Mouse (Mus musculus) gonadal fat pad, adult 2 months (tissue): ENCODE measurements at regions not wholly inside any gene's neighbourhood (a gene's known extent, or its start where the extent isn't known, plus 50 kb on each side); places are given as distances from the start of the nearest gene placed in this dataset.

Experiments used
- DNase-seq: peaks from one replicate; pipeline ENCODE4 v3.0.0-alpha.2; 2012; ENCODE audit warnings: low read depth

- DNase-seq: no peak
Observed at GRCm38 (mm10) chr6:51219691-51220090, 212.8 kb upstream of the Nfe2l3 start.

- peak; percentile 20 for DNase-seq
Observed at GRCm38 (mm10) chr6:51220778-51221177, 211.7 kb upstream of the Nfe2l3 start.

GRCm38 (mm10) chr6:51236077-51236740, 196.3 kb upstream of the Nfe2l3 start:
- DNase-seq: no peak

GRCm38 (mm10) chr6:51240039-51240438, 192.4 kb upstream of the Nfe2l3 start:
- no peak for DNase-seq

- DNase-seq: no peak
Observed at GRCm38 (mm10) chr6:51250233-51250632, 182.2 kb upstream of the Nfe2l3 start.

- no peak for DNase-seq
Observed at GRCm38 (mm10) chr6:51251432-51251831, 181.0 kb upstream of the Nfe2l3 start.

- peak; percentile 81 for DNase-seq
Observed at GRCm38 (mm10) chr6:51252721-51253120, 179.7 kb upstream of the Nfe2l3 start.

GRCm38 (mm10) chr6:51256631-51257030, 175.8 kb upstream of the Nfe2l3 start:
- DNase-seq: no peak

- DNase-seq: no peak
Observed at GRCm38 (mm10) chr6:51257524-51257923, 174.9 kb upstream of the Nfe2l3 start.

GRCm38 (mm10) chr6:51258304-51258703, 174.2 kb upstream of the Nfe2l3 start:
- no peak for DNase-seq

GRCm38 (mm10) chr6:51263595-51263994, 168.9 kb upstream of the Nfe2l3 start:
- no peak for DNase-seq

GRCm38 (mm10) chr6:51265329-51265728, 167.1 kb upstream of the Nfe2l3 start:
- no peak for DNase-seq

- no peak for DNase-seq
Observed at GRCm38 (mm10) chr6:51266721-51267120, 165.7 kb upstream of the Nfe2l3 start.

- DNase-seq: no peak
Observed at GRCm38 (mm10) chr6:51267888-51268287, 164.6 kb upstream of the Nfe2l3 start.

GRCm38 (mm10) chr6:51268931-51269330, 163.5 kb upstream of the Nfe2l3 start:
- no peak for DNase-seq

GRCm38 (mm10) chr6:51269617-51270016, 162.9 kb upstream of the Nfe2l3 start:
- DNase-seq: no peak

- DNase-seq: no peak
Observed at GRCm38 (mm10) chr6:51270216-51271127, 162.0 kb upstream of the Nfe2l3 start.

- no peak for DNase-seq
Observed at GRCm38 (mm10) chr6:51271128-51271480, 161.4 kb upstream of the Nfe2l3 start.

GRCm38 (mm10) chr6:51272136-51272736, 160.2 kb upstream of the Nfe2l3 start:
- DNase-seq: no peak

GRCm38 (mm10) chr6:51279491-51279890, 153.0 kb upstream of the Nfe2l3 start:
- no peak for DNase-seq

- no peak for DNase-seq
Observed at GRCm38 (mm10) chr6:51280231-51280630, 152.2 kb upstream of the Nfe2l3 start.

GRCm38 (mm10) chr6:51283916-51284706, 148.4 kb upstream of the Nfe2l3 start:
- DNase-seq: no peak
